Mouse (Mus musculus): ENCODE data around the gene Jund. TPM values are rescaled to one million over a fixed set of nuclear protein-coding genes. Genes with fewer than 3 reads are reported as not detected.
A peak's percentile ranks its signal among the peaks of the same experiment; 100 is the strongest.

Jund gene
- polyA plus RNA-seq, 1 experiment, result not detected

GRCm38 (mm10) chr8:70699834-70700554 lies 1.2 kb downstream of the Jund start:
- WGBS, result under 1% methylated on average over 59 of the region's 59 CpGs
- TF ChIP-seq POLR2A (IDR thresholded peaks at IDR 0.05; ENCODE audit: insufficient read depth, low read depth, low read length) (peak; percentile 83), CTCF (IDR thresholded peaks at IDR 0.05; ENCODE audit: insufficient read depth, low read depth, low read length) (no peak)
- peak overlapping the region; percentile 95 for H3K27ac ChIP-seq (ENCODE audit: insufficient read depth, low read depth, low read length)
- peaks cover 37% of the 10 kb centered on the region for H3K4me1 ChIP-seq (ENCODE audit: control insufficient read depth, insufficient read depth, low read length)
- H3K4me3 ChIP-seq (ENCODE audit: insufficient read depth, low read depth, low read length), result peak overlapping the region; percentile 81

GRCm38 (mm10) chr8:70700555-70700922 lies 1.8 kb downstream of the Jund start:
- WGBS, result under 1% methylated on average over 20 of the region's 20 CpGs
- 0 out of 2 replicates have a peak, but pooled peaks have one; percentile 4 for TF ChIP-seq POLR2A (IDR thresholded peaks at IDR 0.05; ENCODE audit: insufficient read depth, low read depth, low read length)
- peak; percentile 78 for TF ChIP-seq CTCF (IDR thresholded peaks at IDR 0.05; ENCODE audit: insufficient read depth, low read depth, low read length)
- Histone ChIP-seq H3K27ac (ENCODE audit: insufficient read depth, low read depth, low read length) (peak overlapping the region; percentile 58), H3K4me1 (ENCODE audit: control insufficient read depth, insufficient read depth, low read length) (peaks cover 37% of the 10 kb centered on the region), H3K4me3 (ENCODE audit: insufficient read depth, low read depth, low read length) (peak overlapping the region; percentile 81)

GRCm38 (mm10) chr8:70701048-70701981 lies 2.6 kb downstream of the Jund start:
- H3K4me1 ChIP-seq (ENCODE audit: control insufficient read depth, insufficient read depth, low read length), result peaks cover 32% of the 10 kb centered on the region
- H3K27ac ChIP-seq (ENCODE audit: insufficient read depth, low read depth, low read length), result peak overlapping the region; percentile 58
- 39% methylated on average over 10 of the region's 10 CpGs for WGBS
- TF ChIP-seq POLR2A (IDR thresholded peaks at IDR 0.05; ENCODE audit: insufficient read depth, low read depth, low read length), result no peak
- TF ChIP-seq CTCF (IDR thresholded peaks at IDR 0.05; ENCODE audit: insufficient read depth, low read depth, low read length), result no peak
- H3K4me3 ChIP-seq (ENCODE audit: insufficient read depth, low read depth, low read length), result peak overlapping the region; percentile 81

DNA sequence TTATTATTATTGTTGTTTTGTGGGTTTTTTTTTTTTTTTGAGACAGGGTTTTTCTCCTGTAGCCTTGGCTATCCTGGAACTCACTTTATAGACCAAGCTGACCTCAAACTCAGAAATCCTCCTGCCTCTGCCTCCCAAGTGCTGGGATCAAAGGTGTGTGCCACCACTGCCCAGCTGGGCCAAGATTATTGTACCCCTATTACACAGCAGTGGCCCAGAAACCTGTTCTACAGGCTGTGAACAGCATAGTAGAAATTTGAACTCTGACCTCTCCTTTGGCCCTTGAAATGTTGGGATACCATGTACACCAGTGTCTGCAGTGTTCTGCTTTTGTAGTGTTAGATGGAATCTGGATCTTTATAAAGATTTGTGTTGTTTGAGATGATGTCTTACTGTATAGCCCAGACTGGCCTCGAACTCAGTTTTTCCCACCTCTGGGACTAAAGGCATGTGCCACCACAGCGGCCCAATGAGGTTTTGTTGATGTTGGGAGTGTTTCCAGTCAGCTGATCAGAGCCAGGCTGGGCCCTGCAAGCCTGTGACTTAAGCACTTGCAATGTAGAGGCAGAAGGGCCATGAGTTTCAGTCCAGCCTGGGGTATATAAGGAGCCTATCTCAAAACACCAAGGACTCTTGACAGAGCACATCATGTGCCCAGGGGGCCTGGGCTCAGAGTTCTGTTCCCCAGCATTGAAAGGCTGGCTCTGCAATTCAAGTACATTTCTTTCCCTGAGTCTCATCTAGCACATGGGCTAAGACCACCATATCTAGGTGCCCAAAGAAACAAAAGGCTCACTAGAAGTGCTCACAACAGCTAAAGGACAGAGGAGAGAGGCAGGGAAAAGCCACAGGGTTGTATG lies 3.5 kb downstream of the Jund start:
- H3K4me1 ChIP-seq (ENCODE audit: control insufficient read depth, insufficient read depth, low read length), result peaks cover 25% of the 10 kb centered on the region
- no peak overlapping the region for H3K4me3 ChIP-seq (ENCODE audit: insufficient read depth, low read depth, low read length)
- TF ChIP-seq CTCF (IDR thresholded peaks at IDR 0.05; ENCODE audit: insufficient read depth, low read depth, low read length) (no peak), POLR2A (IDR thresholded peaks at IDR 0.05; ENCODE audit: insufficient read depth, low read depth, low read length) (no peak)
- WGBS, result 55% methylated on average over 2 of the region's 2 CpGs
- H3K27ac ChIP-seq (ENCODE audit: insufficient read depth, low read depth, low read length), result no peak overlapping the region; the same call in 1 of the 2 replicates

GRCm38 (mm10) chr8:70702842-70703182 lies 4.1 kb downstream of the Jund start:
- peaks cover 22% of the 10 kb centered on the region for H3K4me1 ChIP-seq (ENCODE audit: control insufficient read depth, insufficient read depth, low read length)
- H3K4me3 ChIP-seq (ENCODE audit: insufficient read depth, low read depth, low read length), result no peak overlapping the region
- 48% methylated on average over 3 of the region's 3 CpGs for WGBS
- TF ChIP-seq POLR2A (IDR thresholded peaks at IDR 0.05; ENCODE audit: insufficient read depth, low read depth, low read length) (no peak), CTCF (IDR thresholded peaks at IDR 0.05; ENCODE audit: insufficient read depth, low read depth, low read length) (no peak)
- no peak overlapping the region; the same call in 1 of the 2 replicates for H3K27ac ChIP-seq (ENCODE audit: insufficient read depth, low read depth, low read length)

DNA sequence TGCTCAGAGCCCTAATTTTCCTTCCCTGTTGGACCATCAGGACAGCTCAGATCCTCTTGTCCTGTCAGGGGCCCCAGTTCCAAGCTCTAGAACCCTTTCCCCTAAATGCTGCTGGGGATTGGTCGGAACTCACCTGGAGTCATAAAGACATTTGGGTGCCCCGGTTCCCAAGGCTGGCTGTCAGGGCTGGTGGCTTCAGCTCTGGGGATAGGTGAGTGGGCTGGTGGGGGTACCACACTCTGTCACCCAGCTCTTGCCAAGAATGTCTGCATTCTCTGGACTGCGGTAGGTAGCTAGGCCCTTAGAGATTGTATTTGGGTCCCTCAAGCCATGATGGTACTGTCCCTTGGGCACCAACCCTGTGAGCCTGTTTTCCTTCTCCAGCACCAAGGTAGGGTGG lies 4.5 kb downstream of the Jund start, which contains the start of gene Iqcn:
Gene Iqcn, plus strand, starts transcription at position 171 of the 400 bp plus-strand sequence.
- TF ChIP-seq CTCF (IDR thresholded peaks at IDR 0.05; ENCODE audit: insufficient read depth, low read depth, low read length), result no peak
- no peak for TF ChIP-seq POLR2A (IDR thresholded peaks at IDR 0.05; ENCODE audit: insufficient read depth, low read depth, low read length)
- WGBS, result 89% methylated on average over 3 of the region's 3 CpGs
- no peak within 1 kb of the TSS; the same call in 1 of the 2 replicates for H3K27ac ChIP-seq (ENCODE audit: insufficient read depth, low read depth, low read length)
- peaks cover 20% of the 10 kb centered on the region for H3K4me1 ChIP-seq (ENCODE audit: control insufficient read depth, insufficient read depth, low read length)
- H3K4me3 ChIP-seq (ENCODE audit: insufficient read depth, low read depth, low read length), result no peak within 1 kb of the TSS

DNA sequence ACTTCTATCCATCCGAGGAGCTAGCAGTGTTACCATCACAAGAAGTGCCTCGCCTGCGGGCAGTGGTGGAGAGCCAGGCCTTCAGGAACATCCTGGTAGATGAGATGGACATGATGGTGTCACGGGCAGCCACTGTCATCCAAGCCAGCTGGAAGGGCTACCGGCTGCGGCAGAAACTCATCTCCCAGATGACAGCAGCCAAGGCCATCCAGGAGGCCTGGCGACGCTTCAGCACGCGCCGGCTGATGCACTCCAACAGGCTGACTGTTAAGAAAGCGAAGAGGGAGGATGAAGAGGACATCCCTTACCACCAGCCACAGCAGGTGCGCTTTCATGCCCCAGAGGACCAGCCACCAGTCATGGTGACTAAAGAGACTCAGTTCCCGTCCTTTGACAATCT lies 9.5 kb downstream of the Jund start:
- Histone ChIP-seq H3K4me1 (ENCODE audit: control insufficient read depth, insufficient read depth, low read length) (peaks cover 4% of the 10 kb centered on the region; the same call in 1 of the 2 replicates), H3K27ac (ENCODE audit: insufficient read depth, low read depth, low read length) (no peak overlapping the region), H3K4me3 (ENCODE audit: insufficient read depth, low read depth, low read length) (no peak overlapping the region)
- TF ChIP-seq POLR2A (IDR thresholded peaks at IDR 0.05; ENCODE audit: insufficient read depth, low read depth, low read length) (no peak), CTCF (IDR thresholded peaks at IDR 0.05; ENCODE audit: insufficient read depth, low read depth, low read length) (no peak)
- WGBS, result 89% methylated on average over 14 of the region's 14 CpGs

DNA sequence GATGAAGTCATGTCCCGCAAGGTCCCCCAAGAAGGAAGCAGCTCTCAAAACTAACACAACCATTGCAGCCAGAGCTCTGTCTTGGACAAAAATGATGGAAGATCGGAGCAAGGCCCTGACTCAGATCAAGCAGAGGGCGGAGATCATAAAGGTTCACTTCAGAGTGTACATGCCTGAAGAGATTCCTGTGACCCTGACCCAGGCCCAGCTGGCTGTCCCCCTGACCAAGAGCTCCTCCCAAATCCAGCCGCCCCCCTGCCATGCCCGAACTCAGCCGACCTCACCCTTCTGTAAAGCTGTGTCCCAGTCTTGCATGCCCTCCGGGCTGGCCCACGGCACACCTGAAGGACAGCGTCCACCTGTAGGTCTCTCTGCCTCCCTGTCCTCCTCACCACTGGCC lies 11.0 kb downstream of the Jund start:
- Histone ChIP-seq H3K27ac (ENCODE audit: insufficient read depth, low read depth, low read length) (no peak overlapping the region), H3K4me1 (ENCODE audit: control insufficient read depth, insufficient read depth, low read length) (no peaks in the 10 kb centered on the region), H3K4me3 (ENCODE audit: insufficient read depth, low read depth, low read length) (no peak overlapping the region)
- TF ChIP-seq POLR2A (IDR thresholded peaks at IDR 0.05; ENCODE audit: insufficient read depth, low read depth, low read length), result no peak
- no peak for TF ChIP-seq CTCF (IDR thresholded peaks at IDR 0.05; ENCODE audit: insufficient read depth, low read depth, low read length)
- WGBS, result 93% methylated on average over 9 of the region's 9 CpGs
